Mouse (Mus musculus) cortical plate, adult 2 months (tissue): ENCODE measurements around the gene Lhx3.

Experiments used
- CTCF ChIP-seq: fragments of 200-500 bp; IDR thresholded peaks from 2 replicates; pipeline ENCODE4 v1.5.1; 2011; ENCODE audit warnings: mild to moderate bottlenecking, control low read depth, low read length; ENCODE audit not compliant: insufficient read depth; ENCODE audit errors: extremely low read depth
- POLR2A ChIP-seq: fragments of 200-500 bp; IDR thresholded peaks from 2 replicates; pipeline ENCODE4 v1.6.1; 2011; ENCODE audit warnings: mild to moderate bottlenecking, low read length, control low read depth; ENCODE audit not compliant: insufficient read depth; ENCODE audit errors: extremely low read depth

- no peak for TF ChIP-seq POLR2A
- TF ChIP-seq CTCF, result no peak
Observed at GRCm38 (mm10) chr2:26177189-26177588, 30.9 kb downstream of the Lhx3 start.
